Mouse (Mus musculus) E14TG2a.4 (cell line): ENCODE results near the gene Ier2.
A peak's percentile ranks its signal among the peaks of the same experiment; 100 is the strongest.

Experiments
- CTCF ChIP-seq: conservative IDR thresholded peaks from 2 replicates; pipeline ENCODE4 v1.5.1; 2014; ENCODE audit warnings: low read length
- NANOG ChIP-seq: IDR thresholded peaks from 2 replicates; pipeline ENCODE4 v1.6.1; 2014; ENCODE audit warnings: borderline replicate concordance, low read length, mixed read lengths
- POU5F1 ChIP-seq: IDR thresholded peaks from 2 replicates; pipeline ENCODE4 v1.6.1; 2014; ENCODE audit warnings: low read length, borderline replicate concordance

DNA sequence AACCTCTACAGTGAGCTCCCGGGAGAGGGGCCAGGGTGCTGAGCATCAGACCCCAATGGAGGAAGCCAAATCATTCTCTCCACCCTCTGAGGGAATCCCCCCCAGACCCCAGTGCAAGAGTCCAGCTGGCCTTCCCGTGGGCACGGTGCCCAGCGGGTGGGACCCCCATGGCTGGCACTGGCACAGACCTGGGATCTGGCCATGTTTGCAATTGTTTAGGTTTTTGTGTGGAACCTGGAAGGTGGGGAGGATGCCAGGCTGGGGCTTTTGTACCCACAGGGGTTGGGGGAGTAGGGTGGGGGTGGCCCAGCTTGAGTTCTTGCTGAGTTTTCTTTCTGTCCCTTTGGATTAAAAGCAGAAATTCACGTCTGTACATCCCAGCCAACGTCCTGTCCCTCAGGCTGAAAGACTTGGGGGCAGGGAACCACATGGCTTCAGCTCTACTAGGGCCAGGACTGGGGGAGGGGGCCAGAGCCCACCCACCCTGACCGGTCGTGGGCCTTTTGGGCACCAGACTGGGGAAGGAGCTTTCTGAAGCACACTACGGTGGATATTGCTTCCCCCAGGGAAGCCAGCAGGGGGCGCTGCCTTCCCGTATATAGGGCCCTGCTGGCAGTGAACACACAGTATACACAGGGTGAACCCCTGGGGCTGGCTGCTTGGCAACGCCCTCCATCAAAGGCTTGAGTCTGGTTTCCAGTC lies 46.3 kb upstream of the Ier2 start:
- TF ChIP-seq CTCF (peak; percentile 85), POU5F1 (no peak), NANOG (no peak)
